ENCODE assay signal across 8 mouse cellular contexts in genomic region chr5:51941925-51942291, GRCm38 (mm10).
A peak's percentile ranks its signal among the peaks of the same experiment; 100 is the strongest.
DNase-seq lines count a peak whose midpoint lies in the region; ATAC-seq and TF ChIP-seq lines count a peak whose summit lies in the region.
"Not testable (repeated sequence)": the region's sequence is repeated elsewhere in the genome, so short reads cannot be mapped to it uniquely, and the experiment has no call there.

No protein-coding gene starts in this region.

- not testable (repeated sequence) for TF ChIP-seq RAD21 in MEL (IDR thresholded peaks at IDR 0.05; ENCODE audit: low read depth, low read length)

- TF ChIP-seq CTCF in MEL (IDR thresholded peaks at IDR 0.05 in 2 of 3, conservative IDR thresholded peaks at IDR 0.05 in 1 of 3; ENCODE audit: control insufficient read depth in 1 of 3, insufficient read depth in 1 of 3, low read depth in 2 of 3, low read length in 3 of 3, poor library complexity in 1 of 3, severe bottlenecking in 1 of 3); lung, embryonic 14.5 days (IDR thresholded peaks at IDR 0.05; ENCODE audit: low read depth): not testable (repeated sequence)

- H3K36me3 ChIP-seq in MEL (ENCODE audit: control insufficient read depth in 1 of 2, insufficient read depth in 2 of 2, low read length in 2 of 2) = peaks cover 0 to 51% of the 10 kb centered on the region in 2 experiments; a peak in 2 of 4 replicates
- not testable (repeated sequence) for H3K36me3 ChIP-seq in heart, embryonic 12.5 days; heart, embryonic 15.5 days; liver, embryonic 12.5 days; liver, embryonic 15.5 days (replicated peaks); lung, embryonic 14.5 days (ENCODE audit: insufficient read depth); myocyte (ENCODE audit: control insufficient read depth, insufficient read depth)

- WGBS in heart, embryonic 12.5 days = 37% methylated on average over 4 of the region's 4 CpGs
- 39% methylated on average over 4 of the region's 4 CpGs for WGBS in heart, embryonic 15.5 days
- WGBS in liver, embryonic 12.5 days (ENCODE audit: insufficient replicate concordance) = 22% methylated on average over 4 of the region's 4 CpGs
- WGBS in liver, embryonic 15.5 days (ENCODE audit: insufficient replicate concordance) = 23% methylated on average over 4 of the region's 4 CpGs
- 30% methylated on average over 4 of the region's 4 CpGs for WGBS in lung, embryonic 14.5 days

- TF ChIP-seq EP300 in MEL (IDR thresholded peaks at IDR 0.05; ENCODE audit: low read depth in 1 of 2, low read length in 2 of 2) = peak; percentile 84 to 88

- H3K27me3 ChIP-seq in MEL (ENCODE audit: control insufficient read depth in 1 of 2, insufficient read depth in 2 of 2, low read length in 2 of 2); heart, embryonic 12.5 days (replicated peaks); heart, embryonic 15.5 days; liver, embryonic 12.5 days (replicated peaks); liver, embryonic 15.5 days; lung, embryonic 14.5 days (ENCODE audit: insufficient read depth, low read length); myocyte (ENCODE audit: control insufficient read depth, insufficient read depth, insufficient read length): not testable (repeated sequence)

- H3K4me2 ChIP-seq in heart, embryonic 12.5 days = peak overlapping the region; percentile 29; the same call in 1 of the 2 replicates
- H3K4me2 ChIP-seq in heart, embryonic 15.5 days = peak overlapping the region; percentile 23
- H3K4me2 ChIP-seq in liver, embryonic 12.5 days = peak overlapping the region; percentile 48
- H3K4me2 ChIP-seq in liver, embryonic 15.5 days = peak overlapping the region; percentile 25
- 0 out of 2 replicates have a peak overlapping the region, but pooled peaks have one; percentile 20 for H3K4me2 ChIP-seq in lung, embryonic 14.5 days
- H3K4me2 ChIP-seq in myocyte (ENCODE audit: low read depth) = peak overlapping the region; percentile 38

- peak overlapping the region; percentile 99 for H3K27ac ChIP-seq in MEL (ENCODE audit: control insufficient read depth, low read depth, low read length)
- H3K27ac ChIP-seq in heart, embryonic 12.5 days (ENCODE audit: poor library complexity, severe bottlenecking); heart, embryonic 15.5 days; liver, embryonic 15.5 days (replicated peaks); lung, embryonic 14.5 days (ENCODE audit: low read depth): not testable (repeated sequence)
- peak overlapping the region; percentile 41; the same call in 1 of the 2 replicates for H3K27ac ChIP-seq in liver, embryonic 12.5 days

- not testable (repeated sequence) for H3K9me3 ChIP-seq in MEL (replicated peaks; ENCODE audit: insufficient read depth, low read length); heart, embryonic 12.5 days (replicated peaks); heart, embryonic 15.5 days (replicated peaks); liver, embryonic 12.5 days (replicated peaks); liver, embryonic 15.5 days (replicated peaks); lung, embryonic 14.5 days (ENCODE audit: low read depth, low read length)

- H3K9ac ChIP-seq in MEL (ENCODE audit: control insufficient read depth, low read depth, low read length, poor library complexity, severe bottlenecking) = peak overlapping the region; percentile 64
- H3K9ac ChIP-seq in heart, embryonic 12.5 days; heart, embryonic 15.5 days; liver, embryonic 12.5 days; liver, embryonic 15.5 days; lung, embryonic 14.5 days: not testable (repeated sequence)

- peaks cover 42 to 51% of the 10 kb centered on the region in 2 experiments for H3K4me1 ChIP-seq in MEL (ENCODE audit: control insufficient read depth in 1 of 2, insufficient read depth in 2 of 2, low read length in 2 of 2)
- H3K4me1 ChIP-seq in heart, embryonic 12.5 days (replicated peaks); heart, embryonic 15.5 days (replicated peaks); liver, embryonic 12.5 days; lung, embryonic 14.5 days (ENCODE audit: insufficient read depth): not testable (repeated sequence)
- peaks cover 11% of the 10 kb centered on the region; the same call in 1 of the 2 replicates for H3K4me1 ChIP-seq in liver, embryonic 15.5 days (replicated peaks)

- TF ChIP-seq POLR2A in MEL (IDR thresholded peaks at IDR 0.05; ENCODE audit: control insufficient read depth in 1 of 2, insufficient read depth in 1 of 2, low read depth in 1 of 2, low read length in 2 of 2, poor library complexity in 1 of 2); myocyte (IDR thresholded peaks at IDR 0.05; ENCODE audit: insufficient read length, low read depth): not testable (repeated sequence)

- H3ac ChIP-seq in myocyte (ENCODE audit: control insufficient read depth, insufficient read length) = not testable (repeated sequence)

- ATAC-seq in erythroblast, adult 5-6 weeks (replicated peaks; ENCODE audit: low FRiP score, poor library complexity, severe bottlenecking) = 0 out of 2 replicates have a peak, but pooled peaks have one; percentile 13
- not testable (repeated sequence) for ATAC-seq in heart, embryonic 12.5 days (ENCODE audit: insufficient number of reproducible peaks, low FRiP score); heart, embryonic 15.5 days (replicated peaks; ENCODE audit: insufficient number of reproducible peaks, insufficient read depth, low FRiP score, low read depth); lung, embryonic 14.5 days (ENCODE audit: insufficient read depth)
- peak; percentile 60 for ATAC-seq in liver, embryonic 12.5 days
- peak; percentile 61 for ATAC-seq in liver, embryonic 15.5 days (ENCODE audit: insufficient read depth)

- not testable (repeated sequence) for H3K79me2 ChIP-seq in MEL (ENCODE audit: control insufficient read depth, insufficient read depth, low read length, poor library complexity); myocyte (ENCODE audit: control insufficient read depth, insufficient read depth)

- peak overlapping the region; percentile 21 to 32 for H3K4me3 ChIP-seq in MEL (ENCODE audit: control insufficient read depth in 1 of 2, insufficient read depth in 1 of 2, low read depth in 2 of 2, low read length in 2 of 2)
- not testable (repeated sequence) for H3K4me3 ChIP-seq in heart, embryonic 12.5 days; heart, embryonic 15.5 days; liver, embryonic 15.5 days (replicated peaks); lung, embryonic 14.5 days (ENCODE audit: low read depth, low read length); myocyte
- H3K4me3 ChIP-seq in liver, embryonic 12.5 days = peak overlapping the region; percentile 6; the same call in 1 of the 2 replicates

- DNase-seq in MEL (ENCODE audit: low read depth, low spot score); lung, embryonic 14.5 days: not testable (repeated sequence)

TF ChIP-seq in MEL, 35 proteins besides CTCF, POLR2A, EP300 and RAD21:
- TF ChIP-seq MYB (IDR thresholded peaks at IDR 0.05; ENCODE audit: low read depth, low read length) (peak; percentile 88), GATA1 (IDR thresholded peaks at IDR 0.05; ENCODE audit: low read depth, low read length) (peak; percentile 88), SIN3A (IDR thresholded peaks at IDR 0.05; ENCODE audit: low read length) (peak; percentile 18; the same call in 1 of the 2 replicates), TAL1 (IDR thresholded peaks at IDR 0.05; ENCODE audit: low read length) (peak; percentile 75), ZNF384 (IDR thresholded peaks at IDR 0.05; ENCODE audit: low read depth, low read length) (peak; percentile 69; the same call in 1 of the 2 replicates), ETS1 (IDR thresholded peaks at IDR 0.05; ENCODE audit: low read depth, low read length) (peak; percentile 47), TCF12 (IDR thresholded peaks at IDR 0.05; ENCODE audit: low read depth, low read length) (peak; percentile 90), HCFC1 (IDR thresholded peaks at IDR 0.05; ENCODE audit: low read depth, low read length) (0 out of 2 replicates have a peak, but pooled peaks have one; percentile 7)
